Mouse (Mus musculus) thymus, postnatal 25 days (tissue): ENCODE data around the gene Ndufs8.

Source experiments
- DNase-seq: peaks from one replicate; pipeline ENCODE4 v3.0.0; 2022

The Ndufs8 gene

GRCm38 (mm10) chr19:3903648-3904362, 8.8 kb downstream of the Ndufs8 start:
- no peak for DNase-seq

GRCm38 (mm10) chr19:3902966-3903365, 9.6 kb downstream of the Ndufs8 start:
- peak; percentile 50 for DNase-seq

- no peak for DNase-seq
Observed at GRCm38 (mm10) chr19:3899618-3900017, 13.0 kb downstream of the Ndufs8 start.

GRCm38 (mm10) chr19:3898952-3899351, 13.6 kb downstream of the Ndufs8 start:
- DNase-seq = no peak

- no peak for DNase-seq
Observed at GRCm38 (mm10) chr19:3897557-3897956, 15.0 kb downstream of the Ndufs8 start.

- DNase-seq = no peak
Observed at GRCm38 (mm10) chr19:3896208-3896607, 16.4 kb downstream of the Ndufs8 start.

- no peak for DNase-seq
Observed at GRCm38 (mm10) chr19:3895171-3895631, 17.4 kb downstream of the Ndufs8 start.

GRCm38 (mm10) chr19:3894294-3894693, 18.3 kb downstream of the Ndufs8 start:
- DNase-seq = no peak

- DNase-seq = no peak
Observed at GRCm38 (mm10) chr19:3893545-3894116, 18.9 kb downstream of the Ndufs8 start.

- DNase-seq = no peak
Observed at GRCm38 (mm10) chr19:3890181-3890580, 22.4 kb downstream of the Ndufs8 start.

- DNase-seq = no peak
Observed at GRCm38 (mm10) chr19:3889096-3889495, 23.5 kb downstream of the Ndufs8 start.

GRCm38 (mm10) chr19:3884325-3884990, 28.1 kb downstream of the Ndufs8 start:
- DNase-seq = no peak

- DNase-seq = no peak
Observed at GRCm38 (mm10) chr19:3882214-3882613, 30.4 kb downstream of the Ndufs8 start.

GRCm38 (mm10) chr19:3880054-3880848, 32.3 kb downstream of the Ndufs8 start:
- DNase-seq = no peak

GRCm38 (mm10) chr19:3875045-3875444, 37.5 kb downstream of the Ndufs8 start:
- no peak for DNase-seq

- no peak for DNase-seq
Observed at GRCm38 (mm10) chr19:3872373-3872772, 40.2 kb downstream of the Ndufs8 start.

- DNase-seq = no peak
Observed at GRCm38 (mm10) chr19:3871468-3871867, 41.1 kb downstream of the Ndufs8 start.

GRCm38 (mm10) chr19:3868290-3868689, 44.3 kb downstream of the Ndufs8 start:
- no peak for DNase-seq

- no peak for DNase-seq
Observed at GRCm38 (mm10) chr19:3864960-3865359, 47.6 kb downstream of the Ndufs8 start.

- no peak for DNase-seq
Observed at GRCm38 (mm10) chr19:3862713-3863112, 49.9 kb downstream of the Ndufs8 start.
